Mouse (Mus musculus): ENCODE data around the gene Dlg2. TPM values are rescaled to one million over a fixed set of nuclear protein-coding genes. Genes with fewer than 3 reads are reported as not detected.

Gene Dlg2
- polyA plus RNA-seq, 1 experiment from 2014 or later, result 1.3 TPM

DNA sequence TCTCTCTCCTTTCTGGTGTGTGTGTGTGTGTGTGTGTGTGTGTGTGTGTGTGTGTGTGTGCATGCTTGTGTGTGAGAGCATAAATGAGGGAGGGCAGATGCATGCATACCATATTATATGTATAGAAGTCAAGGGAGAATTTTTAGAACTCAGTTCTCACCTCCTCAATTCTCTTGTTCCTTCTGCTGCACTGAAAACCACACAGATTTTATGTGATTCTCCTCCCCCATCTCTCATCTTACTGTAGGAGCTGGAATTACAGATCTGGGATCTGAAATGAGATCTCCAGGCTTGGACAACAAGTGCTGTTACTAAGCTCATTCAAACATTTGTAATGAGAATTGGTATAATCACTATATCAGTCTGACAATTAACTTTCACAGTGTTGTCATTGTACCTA, 1081.1 kb downstream of the Dlg2 start:
- no peak for DNase-seq (ENCODE audit: low spot score)
- no peaks in the 10 kb centered on the region for H3K9me3 ChIP-seq
- no peaks in the 10 kb centered on the region for H3K27me3 ChIP-seq (replicated peaks; ENCODE audit: low read depth, poor library complexity, severe bottlenecking)
- no peaks in the 10 kb centered on the region for H3K36me3 ChIP-seq (replicated peaks)
- no peaks in the 10 kb centered on the region for H3K4me1 ChIP-seq
- H3K4me3 ChIP-seq, result no peak overlapping the region
- H3K27ac ChIP-seq (replicated peaks), result no peak overlapping the region

DNA sequence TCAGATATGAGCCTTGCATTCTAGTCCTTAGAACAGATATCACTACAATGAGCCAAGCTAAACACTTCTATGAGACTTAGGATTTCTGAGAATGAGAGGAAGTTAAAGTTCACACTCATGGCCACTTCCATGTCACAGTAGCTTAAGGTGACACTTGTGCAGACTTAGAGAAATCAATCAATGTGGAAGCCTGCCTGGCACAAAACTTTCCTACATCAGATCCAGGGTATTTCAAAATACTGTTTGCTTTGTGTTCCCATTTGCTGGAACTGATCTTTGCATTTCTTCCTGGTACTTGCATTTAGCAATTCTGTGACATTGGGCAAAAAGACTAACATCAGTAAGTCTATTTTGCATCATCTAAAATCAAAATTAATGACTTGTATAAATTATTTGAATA, 1091.0 kb downstream of the Dlg2 start:
- Histone ChIP-seq H3K27ac (replicated peaks) (no peak overlapping the region), H3K4me1 (no peaks in the 10 kb centered on the region), H3K9me3 (no peaks in the 10 kb centered on the region), H3K36me3 (replicated peaks) (no peaks in the 10 kb centered on the region), H3K27me3 (replicated peaks; ENCODE audit: low read depth, poor library complexity, severe bottlenecking) (no peaks in the 10 kb centered on the region), H3K4me3 (no peak overlapping the region)
- no peak for DNase-seq (ENCODE audit: low spot score)

DNA sequence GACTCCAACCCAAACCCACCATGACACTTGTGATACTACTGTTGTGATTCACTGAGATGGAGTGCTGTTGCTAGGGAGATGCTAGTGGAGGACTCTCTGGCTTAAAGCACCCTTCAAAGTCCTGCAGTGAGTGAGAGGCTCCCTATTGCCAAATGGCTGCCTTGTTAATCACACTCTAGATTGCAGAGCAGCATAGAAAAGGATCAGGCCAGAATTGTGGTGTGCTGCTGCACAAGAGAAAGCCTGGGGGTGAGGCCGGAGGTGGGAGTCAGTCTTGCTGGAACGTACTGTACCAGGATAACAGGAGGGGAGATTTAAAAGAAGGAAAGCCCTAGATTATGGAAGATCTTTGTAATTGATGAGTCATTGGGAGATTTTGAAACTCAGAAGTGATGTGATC, 1094.5 kb downstream of the Dlg2 start:
- Histone ChIP-seq H3K4me1 (no peaks in the 10 kb centered on the region), H3K9me3 (no peaks in the 10 kb centered on the region), H3K36me3 (replicated peaks) (no peaks in the 10 kb centered on the region), H3K27ac (replicated peaks) (no peak overlapping the region), H3K27me3 (replicated peaks; ENCODE audit: low read depth, poor library complexity, severe bottlenecking) (no peaks in the 10 kb centered on the region), H3K4me3 (no peak overlapping the region)
- no peak for DNase-seq (ENCODE audit: low spot score)
- 91% methylated on average over 2 of the region's 2 CpGs for WGBS

- Histone ChIP-seq H3K27ac (replicated peaks) (no peak overlapping the region), H3K36me3 (replicated peaks) (no peaks in the 10 kb centered on the region), H3K27me3 (replicated peaks; ENCODE audit: low read depth, poor library complexity, severe bottlenecking) (no peaks in the 10 kb centered on the region), H3K9me3 (no peaks in the 10 kb centered on the region), H3K4me3 (no peak overlapping the region), H3K4me1 (no peaks in the 10 kb centered on the region)
- 78% methylated on average over 2 of the region's 2 CpGs for WGBS
- DNase-seq (ENCODE audit: low spot score), result no peak
Observed at GRCm38 (mm10) chr7:91572666-91573065, 1096.2 kb downstream of the Dlg2 start.

GRCm38 (mm10) chr7:91573321-91573720, 1096.8 kb downstream of the Dlg2 start:
- H3K9me3 ChIP-seq, result no peaks in the 10 kb centered on the region
- no peaks in the 10 kb centered on the region for H3K36me3 ChIP-seq (replicated peaks)
- H3K27me3 ChIP-seq (replicated peaks; ENCODE audit: low read depth, poor library complexity, severe bottlenecking), result no peaks in the 10 kb centered on the region
- H3K4me1 ChIP-seq, result no peaks in the 10 kb centered on the region
- no peak overlapping the region for H3K27ac ChIP-seq (replicated peaks)
- no peak for DNase-seq (ENCODE audit: low spot score)
- no peak overlapping the region for H3K4me3 ChIP-seq

- Histone ChIP-seq H3K4me3 (no peak overlapping the region), H3K36me3 (replicated peaks) (no peaks in the 10 kb centered on the region), H3K27me3 (replicated peaks; ENCODE audit: low read depth, poor library complexity, severe bottlenecking) (no peaks in the 10 kb centered on the region), H3K27ac (replicated peaks) (no peak overlapping the region), H3K4me1 (no peaks in the 10 kb centered on the region), H3K9me3 (no peaks in the 10 kb centered on the region)
- DNase-seq (ENCODE audit: low spot score), result no peak
- WGBS, result 88% methylated on average over 6 of the region's 6 CpGs
Observed at GRCm38 (mm10) chr7:91576216-91576615, 1099.7 kb downstream of the Dlg2 start.

DNA sequence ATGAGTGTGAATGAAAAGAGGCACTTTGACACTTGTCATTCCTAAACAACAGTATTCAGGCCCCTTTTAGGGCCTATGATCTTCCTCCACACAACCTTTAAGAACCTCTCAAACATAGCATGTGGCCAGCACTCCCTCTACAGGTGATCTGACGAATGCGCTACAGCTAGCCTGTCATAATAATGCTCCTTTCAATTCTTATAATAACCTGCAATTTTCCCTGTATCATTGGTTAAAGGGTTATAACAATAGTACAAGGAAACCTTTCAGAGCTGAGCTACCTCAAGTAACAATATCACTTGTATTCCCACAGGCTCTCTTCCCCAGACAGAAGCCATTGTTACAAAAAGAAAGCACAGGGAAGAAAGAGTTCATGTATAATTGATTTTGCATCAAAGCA, 1105.7 kb downstream of the Dlg2 start:
- 59% methylated on average over 2 of the region's 2 CpGs for WGBS
- Histone ChIP-seq H3K27ac (replicated peaks) (no peak overlapping the region), H3K4me3 (no peak overlapping the region), H3K36me3 (replicated peaks) (no peaks in the 10 kb centered on the region), H3K9me3 (no peaks in the 10 kb centered on the region), H3K4me1 (no peaks in the 10 kb centered on the region), H3K27me3 (replicated peaks; ENCODE audit: low read depth, poor library complexity, severe bottlenecking) (no peaks in the 10 kb centered on the region)
- no peak for DNase-seq (ENCODE audit: low spot score)

DNA sequence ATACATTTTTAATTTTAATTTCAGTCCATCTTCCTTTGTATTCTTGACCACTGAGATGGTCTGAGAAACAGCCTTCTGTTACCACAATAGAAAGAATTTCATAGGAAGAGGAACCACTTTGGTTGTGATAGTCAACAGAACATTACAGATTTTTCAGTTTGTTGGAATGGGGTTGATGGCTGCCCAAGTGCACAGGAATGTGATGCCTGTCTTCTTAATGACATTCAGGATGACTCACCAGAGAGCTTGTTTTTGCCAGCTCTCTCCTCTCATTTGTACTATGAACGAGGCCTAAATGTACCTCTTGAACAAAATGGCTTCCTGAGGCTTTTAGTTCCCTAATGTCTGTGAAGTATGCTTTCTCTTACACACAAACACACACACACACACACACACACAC, 1107.1 kb downstream of the Dlg2 start:
- WGBS, result 68% methylated on average over 1 of the region's 1 CpGs
- no peak overlapping the region for H3K27ac ChIP-seq (replicated peaks)
- H3K9me3 ChIP-seq, result no peaks in the 10 kb centered on the region
- no peak overlapping the region for H3K4me3 ChIP-seq
- DNase-seq (ENCODE audit: low spot score), result no peak
- H3K36me3 ChIP-seq (replicated peaks), result no peaks in the 10 kb centered on the region
- H3K27me3 ChIP-seq (replicated peaks; ENCODE audit: low read depth, poor library complexity, severe bottlenecking), result no peaks in the 10 kb centered on the region
- no peaks in the 10 kb centered on the region for H3K4me1 ChIP-seq

GRCm38 (mm10) chr7:91591261-91592170, 1115.0 kb downstream of the Dlg2 start:
- Histone ChIP-seq H3K9me3 (no peaks in the 10 kb centered on the region), H3K4me3 (no peak overlapping the region), H3K27ac (replicated peaks) (no peak overlapping the region), H3K36me3 (replicated peaks) (no peaks in the 10 kb centered on the region), H3K4me1 (no peaks in the 10 kb centered on the region), H3K27me3 (replicated peaks; ENCODE audit: low read depth, poor library complexity, severe bottlenecking) (no peaks in the 10 kb centered on the region)
- DNase-seq (ENCODE audit: low spot score), result no peak
- 83% methylated on average over 5 of the region's 5 CpGs for WGBS

- H3K4me1 ChIP-seq, result no peaks in the 10 kb centered on the region
- H3K27me3 ChIP-seq (replicated peaks; ENCODE audit: low read depth, poor library complexity, severe bottlenecking), result no peaks in the 10 kb centered on the region
- H3K27ac ChIP-seq (replicated peaks), result no peak overlapping the region
- no peaks in the 10 kb centered on the region for H3K36me3 ChIP-seq (replicated peaks)
- H3K9me3 ChIP-seq, result no peaks in the 10 kb centered on the region
- H3K4me3 ChIP-seq, result no peak overlapping the region
- WGBS, result 72% methylated on average over 4 of the region's 4 CpGs
- no peak for DNase-seq (ENCODE audit: low spot score)
Observed at GRCm38 (mm10) chr7:91598549-91598948, 1122.1 kb downstream of the Dlg2 start.

- no peaks in the 10 kb centered on the region for H3K36me3 ChIP-seq (replicated peaks)
- H3K4me3 ChIP-seq, result no peak overlapping the region
- DNase-seq (ENCODE audit: low spot score), result peak; percentile 12
- H3K27ac ChIP-seq (replicated peaks), result no peak overlapping the region
- no peaks in the 10 kb centered on the region for H3K27me3 ChIP-seq (replicated peaks; ENCODE audit: low read depth, poor library complexity, severe bottlenecking)
- H3K9me3 ChIP-seq, result no peaks in the 10 kb centered on the region
- H3K4me1 ChIP-seq, result no peaks in the 10 kb centered on the region
Observed at GRCm38 (mm10) chr7:91601307-91601706, 1124.8 kb downstream of the Dlg2 start.

DNA sequence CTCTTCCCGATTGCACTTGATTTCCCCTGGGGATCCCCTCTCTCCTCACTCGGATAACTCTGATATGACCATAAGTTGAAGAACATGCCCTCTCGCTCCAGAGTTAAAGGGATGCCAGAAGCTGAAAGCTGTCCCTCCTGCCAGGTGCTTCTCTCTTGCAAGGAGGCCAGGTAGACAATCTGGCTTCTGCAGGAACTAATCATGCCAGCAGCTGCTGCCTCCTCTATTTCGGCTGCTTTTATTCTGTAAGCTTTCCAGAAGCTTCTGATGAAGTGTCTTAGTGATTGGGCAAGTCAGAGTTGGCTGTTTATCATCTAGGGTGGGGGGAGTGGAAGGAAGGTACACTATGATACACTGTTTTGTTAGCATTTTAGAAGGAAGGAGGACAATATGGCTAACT, 1127.1 kb downstream of the Dlg2 start:
- no peaks in the 10 kb centered on the region for H3K36me3 ChIP-seq (replicated peaks)
- H3K27me3 ChIP-seq (replicated peaks; ENCODE audit: low read depth, poor library complexity, severe bottlenecking), result no peaks in the 10 kb centered on the region
- no peak for DNase-seq (ENCODE audit: low spot score)
- H3K9me3 ChIP-seq, result no peaks in the 10 kb centered on the region
- 79% methylated on average over 4 of the region's 4 CpGs for WGBS
- no peaks in the 10 kb centered on the region for H3K4me1 ChIP-seq
- H3K27ac ChIP-seq (replicated peaks), result no peak overlapping the region
- no peak overlapping the region for H3K4me3 ChIP-seq

DNA sequence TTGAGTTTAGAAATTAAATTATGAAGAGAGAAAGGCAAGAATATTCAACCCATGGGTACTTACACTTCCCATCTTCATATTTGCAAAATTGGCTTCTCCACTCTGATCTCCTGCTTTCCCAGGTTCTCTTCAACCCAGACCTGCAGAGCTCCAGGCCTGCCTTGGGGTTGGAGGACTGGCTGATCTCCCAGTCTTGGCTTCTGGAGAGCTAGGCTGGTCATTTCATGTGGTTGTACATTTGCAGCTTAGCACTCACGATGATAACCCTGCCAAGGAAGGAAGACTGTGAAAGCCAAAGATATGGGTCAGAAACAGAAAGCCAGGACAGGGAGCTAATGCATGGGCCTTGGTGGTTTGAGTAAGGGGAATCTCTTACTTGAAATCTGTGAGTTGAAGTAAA, 1176.6 kb downstream of the Dlg2 start:
- Histone ChIP-seq H3K4me3 (no peak overlapping the region), H3K4me1 (no peaks in the 10 kb centered on the region), H3K9me3 (no peaks in the 10 kb centered on the region), H3K27me3 (replicated peaks; ENCODE audit: low read depth, poor library complexity, severe bottlenecking) (no peaks in the 10 kb centered on the region), H3K27ac (replicated peaks) (no peak overlapping the region), H3K36me3 (replicated peaks) (no peaks in the 10 kb centered on the region)
- no peak for DNase-seq (ENCODE audit: low spot score)
- 73% methylated on average over 1 of the region's 1 CpGs for WGBS

Measured in embryonic facial prominence, embryonic 10.5 days (tissue).